Mouse (Mus musculus) retina, embryonic 14.5 days (tissue): ENCODE results near the gene Gm14781.
"Not testable (repeated sequence)": the region's sequence is repeated elsewhere in the genome, so short reads cannot be mapped to it uniquely, and the experiment has no call there.

Source experiments
- DNase-seq: peaks from one replicate; pipeline ENCODE4 v3.0.0-alpha.2; 2015; ENCODE audit warnings: low spot score

The Gm14781 gene

GRCm38 (mm10) chrX:91631894-91632293, at the start of gene Gm14781:
Gene Gm14781, plus strand, starts transcription at chrX:91632194.
- not testable (repeated sequence) for DNase-seq

GRCm38 (mm10) chrX:91654964-91655575, 23.1 kb downstream of the Gm14781 start:
- not testable (repeated sequence) for DNase-seq
